Mouse (Mus musculus): Measurements from ENCODE around the gene Ccdc102a. TPM values are rescaled to one million over a fixed set of nuclear protein-coding genes. Genes with fewer than 3 reads are reported as not detected.

Ccdc102a gene
- total RNA-seq, 2 experiments from 2014 or later = 0.25 to 1.2 TPM

DNA sequence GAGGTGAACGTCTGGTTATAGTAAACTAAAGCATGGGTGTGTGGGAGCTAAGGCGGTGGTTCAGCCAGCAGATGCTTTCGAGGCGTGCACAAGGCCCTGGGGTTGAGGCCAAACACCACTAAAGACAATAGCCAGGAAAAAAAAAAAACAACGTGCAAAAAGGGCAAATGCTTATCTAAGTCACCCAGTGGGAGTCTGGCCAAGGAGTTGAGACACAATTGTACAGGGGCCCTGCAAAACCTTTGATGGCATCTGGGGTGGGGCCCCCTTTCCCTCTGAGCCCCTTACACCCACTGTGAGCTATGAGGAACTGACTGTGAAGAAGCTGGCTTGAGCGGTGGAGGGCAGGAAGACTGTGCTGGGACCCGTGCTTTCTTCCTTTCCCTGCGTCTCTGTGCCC is 4.7 kb upstream of the Ccdc102a start:
- peak; percentile 68 for ATAC-seq (replicated peaks; ENCODE audit: poor library complexity)

DNA sequence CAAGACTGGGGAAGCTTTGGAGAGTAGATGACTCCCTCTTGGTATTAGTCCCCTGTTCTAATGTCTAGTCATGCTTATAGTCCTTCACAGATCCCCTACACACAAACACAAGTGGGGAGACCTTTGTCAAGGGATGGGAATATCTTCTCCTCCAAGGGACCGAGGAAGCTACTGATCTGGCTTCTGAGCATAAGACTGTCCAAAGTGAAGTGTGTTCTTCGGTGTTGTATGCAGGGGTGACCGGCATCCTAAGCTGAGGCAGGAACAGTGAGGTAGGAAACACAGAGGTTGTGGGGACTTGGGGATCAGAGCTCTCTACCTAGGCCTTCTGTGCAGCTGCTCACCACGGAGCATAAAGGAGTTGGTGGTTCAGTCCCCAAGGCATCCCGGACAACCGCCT is 4.3 kb upstream of the Ccdc102a start:
- no peak for ATAC-seq (replicated peaks; ENCODE audit: poor library complexity)

- no peak for ATAC-seq (replicated peaks; ENCODE audit: poor library complexity)
Observed at GRCm38 (mm10) chr8:94919256-94919655, 1.4 kb upstream of the Ccdc102a start.

- peak; percentile 85 for ATAC-seq (replicated peaks; ENCODE audit: poor library complexity)
Observed at GRCm38 (mm10) chr8:94917352-94917751, 546 bp downstream of the Ccdc102a start.

DNA sequence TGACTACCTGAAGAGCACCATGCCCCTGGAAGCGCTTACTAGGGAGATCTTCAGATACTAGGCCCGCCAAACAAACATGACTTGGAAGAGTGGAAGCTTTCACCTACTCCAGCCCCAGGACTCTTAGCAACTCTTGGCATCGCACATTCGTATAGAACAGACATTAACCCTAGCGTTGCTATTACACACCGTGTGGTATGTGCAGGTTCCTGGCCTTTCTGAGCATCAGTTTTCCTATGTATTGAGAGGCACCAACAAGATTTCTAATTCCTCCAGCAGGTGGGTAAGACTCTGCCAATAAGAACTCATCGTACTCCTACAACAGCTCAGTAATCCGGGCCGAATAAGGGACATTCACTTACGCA is 956 bp downstream of the Ccdc102a start:
- no peak for ATAC-seq (replicated peaks; ENCODE audit: poor library complexity)

GRCm38 (mm10) chr8:94916311-94916959 is 1.5 kb downstream of the Ccdc102a start:
- ATAC-seq (replicated peaks; ENCODE audit: poor library complexity) = no peak

- no peak for ATAC-seq (replicated peaks; ENCODE audit: poor library complexity)
Observed at GRCm38 (mm10) chr8:94914701-94915101, 3.2 kb downstream of the Ccdc102a start.

GRCm38 (mm10) chr8:94914256-94914655 is 3.6 kb downstream of the Ccdc102a start:
- no peak for ATAC-seq (replicated peaks; ENCODE audit: poor library complexity)

- peak; percentile 30; the same call in 1 of the 2 replicates for ATAC-seq (replicated peaks; ENCODE audit: poor library complexity)
Observed at GRCm38 (mm10) chr8:94913061-94913660, 4.7 kb downstream of the Ccdc102a start.

GRCm38 (mm10) chr8:94908847-94909246 is 9.1 kb downstream of the Ccdc102a start:
- ATAC-seq (replicated peaks; ENCODE audit: poor library complexity) = peak; percentile 86

- ATAC-seq (replicated peaks; ENCODE audit: poor library complexity) = no peak
Observed at GRCm38 (mm10) chr8:94907591-94908300, 10.2 kb downstream of the Ccdc102a start.

GRCm38 (mm10) chr8:94904450-94905175 is 13.3 kb downstream of the Ccdc102a start:
- peak; percentile 26; the same call in 1 of the 2 replicates for ATAC-seq (replicated peaks; ENCODE audit: poor library complexity)

DNA sequence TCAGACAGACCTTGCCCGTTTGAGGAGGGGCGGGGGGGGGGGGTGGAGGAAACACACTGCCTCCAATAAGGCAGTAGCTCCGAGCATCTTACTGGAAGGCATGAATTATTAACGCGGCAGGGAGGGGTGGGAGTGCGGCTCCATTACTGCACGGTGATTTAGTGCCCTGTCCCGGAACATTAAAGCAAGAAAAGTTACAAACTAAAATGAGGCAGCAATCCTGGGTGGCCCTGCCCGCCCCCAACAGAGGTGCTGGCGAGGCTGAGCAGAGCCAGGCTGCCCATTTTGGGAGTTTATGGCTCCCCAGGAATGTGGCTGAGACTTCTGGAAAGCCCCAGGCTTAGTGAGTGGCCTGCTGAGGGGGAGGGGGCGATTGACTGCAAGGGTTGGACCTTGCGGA is 14.2 kb downstream of the Ccdc102a start:
- no peak for ATAC-seq (replicated peaks; ENCODE audit: poor library complexity)

DNA sequence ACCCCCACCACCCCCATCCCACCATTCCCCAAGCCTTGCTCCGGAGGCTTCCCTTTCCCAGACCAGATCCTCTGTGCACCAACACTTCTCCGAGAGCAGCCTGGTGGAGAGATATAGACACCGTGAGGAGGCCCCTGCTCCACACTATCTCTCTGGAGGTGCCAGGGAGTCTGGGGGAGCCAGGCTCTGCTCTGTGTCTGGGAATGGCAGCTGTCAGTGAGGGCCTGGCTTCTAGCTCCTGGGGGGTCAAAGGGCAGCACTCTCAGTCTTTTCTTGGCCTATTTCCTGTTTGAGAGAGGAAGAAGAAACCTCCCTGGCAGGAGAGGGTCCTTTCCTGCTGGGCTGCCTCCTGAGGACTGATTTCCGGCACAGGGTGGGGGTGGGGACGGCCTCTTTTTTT is 16.9 kb downstream of the Ccdc102a start:
- no peak for ATAC-seq (replicated peaks; ENCODE audit: poor library complexity)

- ATAC-seq (replicated peaks; ENCODE audit: poor library complexity) = no peak
Observed at GRCm38 (mm10) chr8:94900617-94901016, 17.3 kb downstream of the Ccdc102a start.

- ATAC-seq (replicated peaks; ENCODE audit: poor library complexity) = peak; percentile 98
Observed at GRCm38 (mm10) chr8:94899262-94899661, 18.6 kb downstream of the Ccdc102a start.

DNA sequence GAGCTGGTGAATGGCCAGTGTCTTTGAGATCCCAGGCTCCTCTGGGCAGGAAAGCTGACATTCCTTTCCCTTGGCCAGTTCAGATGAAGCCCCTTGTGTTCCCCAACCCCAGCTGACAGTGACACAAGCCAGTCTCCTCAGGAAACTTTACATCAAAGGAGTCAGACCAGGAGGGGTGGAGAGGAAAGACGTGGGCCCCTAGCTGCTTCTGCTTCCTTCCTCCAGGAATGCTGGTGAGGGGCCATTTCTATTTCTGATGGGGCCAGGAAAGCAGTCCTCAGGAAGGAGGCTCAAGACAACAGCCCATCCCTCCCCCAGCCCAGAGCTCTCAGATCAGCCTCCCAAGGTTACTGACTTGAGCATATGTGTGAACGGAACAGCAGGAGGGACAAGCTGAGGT is 25.0 kb downstream of the Ccdc102a start:
- no peak for ATAC-seq (replicated peaks; ENCODE audit: poor library complexity)

DNA sequence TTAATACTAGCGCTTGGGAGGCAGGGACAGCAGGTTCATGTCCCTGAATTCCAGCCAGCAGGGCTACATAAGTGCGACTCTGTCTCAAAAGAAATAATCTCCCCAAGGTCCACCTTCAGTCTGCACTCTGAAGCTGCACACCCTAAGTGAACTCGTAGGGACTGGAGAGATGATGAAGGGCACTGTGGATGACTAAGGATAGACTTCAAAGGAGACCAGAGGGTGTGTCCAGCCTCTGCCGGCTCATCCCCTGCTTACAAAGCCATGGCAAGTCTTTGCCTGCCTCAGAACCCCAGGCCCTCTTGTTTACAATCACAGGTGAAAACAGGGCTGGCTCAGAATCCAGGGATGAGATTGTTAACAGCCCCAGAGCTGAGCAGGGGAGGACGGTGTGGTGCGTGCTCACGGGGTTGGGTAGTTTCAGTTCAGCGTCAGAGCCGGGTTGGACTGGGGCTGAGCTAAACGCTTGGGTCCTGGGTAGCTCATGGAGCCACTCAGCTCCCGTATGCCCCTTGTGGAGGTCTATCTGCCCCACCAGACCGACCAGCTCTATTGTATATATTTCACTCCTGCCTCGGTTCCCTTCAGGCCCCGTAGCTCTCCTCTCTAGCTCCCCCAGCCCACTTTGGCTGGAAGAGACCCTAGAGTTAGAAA is 29.4 kb downstream of the Ccdc102a start:
- ATAC-seq (replicated peaks; ENCODE audit: poor library complexity) = peak; percentile 71

GRCm38 (mm10) chr8:94880742-94881141 is 37.2 kb downstream of the Ccdc102a start:
- no peak for ATAC-seq (replicated peaks; ENCODE audit: poor library complexity)

DNA sequence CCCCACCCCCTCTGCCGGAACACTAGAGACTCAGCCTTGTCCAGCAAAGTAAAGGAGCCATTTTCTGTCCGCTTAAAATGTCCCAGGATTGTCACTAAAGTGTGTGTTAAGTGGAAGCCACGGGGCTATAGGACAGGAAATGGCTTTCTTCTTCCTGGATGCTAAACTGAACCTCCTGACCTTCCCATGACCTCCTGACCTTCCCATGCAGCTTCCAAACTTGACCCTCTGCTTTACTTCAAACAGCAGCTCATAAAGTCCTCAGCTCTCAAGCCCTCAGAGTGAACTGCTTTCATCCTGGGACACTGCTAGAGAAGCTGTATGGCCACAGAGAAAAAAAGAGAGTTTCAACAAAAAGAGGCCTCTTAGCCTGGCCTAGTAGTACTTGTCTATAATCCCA is 41.1 kb downstream of the Ccdc102a start:
- no peak for ATAC-seq (replicated peaks; ENCODE audit: poor library complexity)

- ATAC-seq (replicated peaks; ENCODE audit: poor library complexity) = peak; percentile 79
Observed at GRCm38 (mm10) chr8:94876197-94876730, 41.6 kb downstream of the Ccdc102a start, which contains the start of gene Dok4. TSS of gene Dok4 (minus strand) at chr8:94876330.

All from megakaryocyte progenitor cell, adult 5-6 weeks (primary cell).